Mouse (Mus musculus) CH12.LX (cell line): ENCODE measurements around the gene Csnk2b. TPM values are rescaled to one million over a fixed set of nuclear protein-coding genes. Genes with fewer than 3 reads are reported as not detected.
A peak's percentile ranks its signal among the peaks of the same experiment; 100 is the strongest.

ENCODE experiments used
- DNase-seq: peaks from one replicate; pipeline ENCODE4 v3.0.0-alpha.2; 2013; ENCODE audit errors: extremely low read depth
- H3K27ac ChIP-seq: 2 replicates; pipeline ENCODE4 v1.5.1; 2012; ENCODE audit warnings: low read depth, mild to moderate bottlenecking, control low read depth, moderate library complexity; ENCODE audit not compliant: insufficient read depth
- H3K27me3 ChIP-seq: replicated peaks from 2 replicates; pipeline ENCODE3; 2012; ENCODE audit warnings: inconsistent platforms
- H3K36me3 ChIP-seq, 2 experiments: replicated peaks in 1 of 2; 2 replicates each; pipeline versions ENCODE3 to v1.6.1; 2012; ENCODE audit warnings: inconsistent platforms in 1 of 2, low read length in 1 of 2, mild to moderate bottlenecking in 1 of 2, mixed read lengths in 1 of 2, moderate library complexity in 1 of 2; ENCODE audit not compliant: control insufficient read depth in 1 of 2, insufficient read depth in 1 of 2
- H3K4me1 ChIP-seq, 2 experiments: 2 replicates each; pipeline ENCODE4 v1.6.1; 2012; ENCODE audit warnings: inconsistent platforms in 1 of 2, moderate library complexity in 1 of 2; ENCODE audit not compliant: insufficient read depth in 2 of 2, control insufficient read depth in 1 of 2
- H3K4me2 ChIP-seq: 2 replicates; pipeline ENCODE4 v1.6.1; 2012; ENCODE audit warnings: low read depth, mild to moderate bottlenecking, control low read depth; ENCODE audit not compliant: poor library complexity, insufficient read depth, severe bottlenecking
- H3K4me3 ChIP-seq, 3 experiments: fragments of 150-350 bp in 1 of 3; sonication (generic) in 1 of 3; replicated peaks in 1 of 3; 2 replicates each; pipeline versions ENCODE3 to v1.5.1; 2011 to 2012; ENCODE audit warnings: low read depth in 2 of 3, low read length in 2 of 3, mild to moderate bottlenecking in 2 of 3, moderate library complexity in 2 of 3, control low read depth in 1 of 3, improper control_type of control experiment in 1 of 3, inconsistent platforms in 1 of 3, mixed read lengths in 1 of 3; ENCODE audit not compliant: poor library complexity in 1 of 3
- H3K79me2 ChIP-seq: replicated peaks from 2 replicates; pipeline ENCODE4 v1.6.1; 2012; ENCODE audit warnings: mild to moderate bottlenecking, moderate library complexity; ENCODE audit not compliant: control insufficient read depth, poor library complexity, insufficient read depth, severe bottlenecking; ENCODE audit errors: extremely low read depth
- H3K9ac ChIP-seq: 2 replicates; pipeline ENCODE4 v1.6.1; 2012; ENCODE audit warnings: low read depth, mild to moderate bottlenecking, control low read depth, moderate library complexity; ENCODE audit not compliant: insufficient read depth
- H3K9me3 ChIP-seq: replicated peaks from 2 replicates; pipeline ENCODE3; 2012; ENCODE audit warnings: low read length, inconsistent platforms, mixed read lengths
- BHLHE40 ChIP-seq: IDR thresholded peaks from 2 replicates; pipeline ENCODE4 v1.6.1; 2011; ENCODE audit warnings: mild to moderate bottlenecking, low read depth, low read length, improper control_type of control experiment
- CHD1 ChIP-seq: IDR thresholded peaks from 2 replicates; pipeline ENCODE4 v1.6.1; 2012; ENCODE audit warnings: low read depth, low read length, improper control_type of control experiment, inconsistent platforms
- CTCF ChIP-seq, 2 experiments: IDR thresholded peaks in 1 of 2; conservative IDR thresholded peaks in 1 of 2; 2 replicates each; pipeline ENCODE4 v1.5.1; 2011 to 2012; ENCODE audit warnings: low read depth in 2 of 2, low read length in 2 of 2, improper control_type of control experiment in 1 of 2, inconsistent platforms in 1 of 2, mild to moderate bottlenecking in 1 of 2, moderate library complexity in 1 of 2
- E2F4 ChIP-seq: IDR thresholded peaks from 2 replicates; pipeline ENCODE4 v1.6.1; 2011; ENCODE audit warnings: low read depth, low read length, improper control_type of control experiment; ENCODE audit not compliant: insufficient replicate concordance
- EP300 ChIP-seq: IDR thresholded peaks from 2 replicates; pipeline ENCODE4 v1.6.1; 2011; ENCODE audit warnings: low read length, improper control_type of control experiment
- GABPA ChIP-seq: IDR thresholded peaks from 2 replicates; pipeline ENCODE4 v1.6.1; 2012; ENCODE audit warnings: low read depth, low read length, improper control_type of control experiment, inconsistent platforms; ENCODE audit not compliant: insufficient replicate concordance
- HCFC1 ChIP-seq: IDR thresholded peaks from 2 replicates; pipeline ENCODE4 v1.6.1; 2012; ENCODE audit warnings: low read depth, mild to moderate bottlenecking, inconsistent platforms, low read length, improper control_type of control experiment
- MAX ChIP-seq: IDR thresholded peaks from 2 replicates; pipeline ENCODE4 v1.6.1; 2011; ENCODE audit warnings: low read length, improper control_type of control experiment
- MAZ ChIP-seq: IDR thresholded peaks from 2 replicates; pipeline ENCODE4 v1.6.1; 2012; ENCODE audit warnings: low read depth, mild to moderate bottlenecking, inconsistent platforms, low read length, improper control_type of control experiment, moderate library complexity
- MYC ChIP-seq: IDR thresholded peaks from 2 replicates; pipeline ENCODE4 v1.6.1; 2011; ENCODE audit warnings: low read depth, mild to moderate bottlenecking, improper control_type of control experiment, low read length
- NELFE ChIP-seq: IDR thresholded peaks from 2 replicates; pipeline ENCODE4 v1.6.1; 2011; ENCODE audit warnings: low read depth, low read length, improper control_type of control experiment
- NRF1 ChIP-seq: IDR thresholded peaks from 2 replicates; pipeline ENCODE4 v1.6.1; 2014; ENCODE audit warnings: low read depth, mild to moderate bottlenecking, inconsistent platforms, low read length, improper control_type of control experiment, moderate library complexity
- PAX5 ChIP-seq: IDR thresholded peaks from 2 replicates; pipeline ENCODE4 v1.6.1; 2012; ENCODE audit warnings: low read length, inconsistent platforms, mixed read lengths
- POLR2A ChIP-seq: IDR thresholded peaks from 2 replicates; pipeline ENCODE4 v1.6.1; 2011; ENCODE audit warnings: low read depth, mild to moderate bottlenecking, improper control_type of control experiment, low read length
- RAD21 ChIP-seq: IDR thresholded peaks from 2 replicates; pipeline ENCODE4 v1.6.1; 2011; ENCODE audit warnings: low read depth, mild to moderate bottlenecking, low read length, improper control_type of control experiment, moderate library complexity
- SMC3 ChIP-seq: IDR thresholded peaks from 2 replicates; pipeline ENCODE4 v1.6.1; 2011; ENCODE audit warnings: low read depth, low read length, improper control_type of control experiment
- TBP ChIP-seq: conservative IDR thresholded peaks from 2 replicates; pipeline ENCODE4 v1.6.1; 2011; ENCODE audit warnings: low read depth, low read length, improper control_type of control experiment
- TCF12 ChIP-seq: IDR thresholded peaks from 2 replicates; pipeline ENCODE4 v1.6.1; 2014; ENCODE audit warnings: low read depth, mild to moderate bottlenecking, inconsistent platforms, low read length, improper control_type of control experiment
- UBTF ChIP-seq: IDR thresholded peaks from 2 replicates; pipeline ENCODE4 v1.6.1; 2012; ENCODE audit warnings: low read depth, mild to moderate bottlenecking, inconsistent platforms, low read length, improper control_type of control experiment, moderate library complexity
- ZC3H11A ChIP-seq: IDR thresholded peaks from 2 replicates; pipeline ENCODE4 v1.6.1; 2012; ENCODE audit warnings: low read depth, mild to moderate bottlenecking, inconsistent platforms, low read length, improper control_type of control experiment
- ZMIZ1 ChIP-seq: IDR thresholded peaks from 2 replicates; pipeline ENCODE4 v1.6.1; 2012; ENCODE audit warnings: low read depth, mild to moderate bottlenecking, inconsistent platforms, low read length, improper control_type of control experiment
- ZNF384 ChIP-seq: IDR thresholded peaks from 2 replicates; pipeline ENCODE4 v1.6.1; 2012; ENCODE audit warnings: low read depth, low read length, improper control_type of control experiment, inconsistent platforms
- dilution Hi-C: fragments of 300-500 bp; cut with MboI; formaldehyde crosslinking; loops from 2 replicates; pipeline ENCODE4 v1.14.3; 2020; ENCODE audit warnings: low sequenced_read_pairs; ENCODE audit not compliant: extremely low pct_unique_long_range_greater_than_20kb, extremely low pct_ligation_motif_present
- in situ Hi-C: fragments of 300-500 bp; cut with MboI; formaldehyde crosslinking; loops from 3 replicates; pipeline ENCODE4 v1.14.3; 2019; ENCODE audit warnings: low sequenced_read_pairs, low pct_ligation_motif_present, low pct_unique_long_range_greater_than_20kb, mixed read lengths
- polyA plus RNA-seq: library from polyadenylated mRNA; unstranded; fragments of >175 nt; gene quantifications from 2 replicates; pipeline ENCODE4 v1.2.1, GENCODE M21; 2012; ENCODE audit warnings: low read depth; ENCODE audit not compliant: insufficient read length
- total RNA-seq, 2 experiments: library from RNA; depleted of rRNA; stranded (reverse); fragments of 300-350 nt in 1 of 2; fragments of >200 nt in 1 of 2; gene quantifications; 2 replicates each; pipeline ENCODE4 v1.2.3; 2012 to 2014

The Csnk2b gene
- total and polyA plus RNA-seq, 3 experiments = 89.3 to 348 (median 130) TPM

- Histone ChIP-seq H3K4me2 (no peak within 1 kb of the TSS), H3K27ac (no peak within 1 kb of the TSS), H3K9ac (no peak within 1 kb of the TSS), H3K36me3 (peaks cover 0 to 1% of the 10 kb centered on the region in 2 experiments), H3K9me3 (no peaks in the 10 kb centered on the region), H3K79me2 (no peaks in the 10 kb centered on the region; the same call in 1 of the 2 replicates), H3K4me1 (peaks cover 11 to 20% of the 10 kb centered on the region in 2 experiments), H3K27me3 (peaks cover 17% of the 10 kb centered on the region), H3K4me3 (no peak within 1 kb of the TSS)
- TF ChIP-seq MYC (no peak), HCFC1 (no peak), GABPA (no peak), NRF1 (no peak), EP300 (no peak), SMC3 (no peak), UBTF (no peak), CHD1 (no peak), TBP (no peak), ZMIZ1 (no peak), MAZ (no peak), MAX (no peak), ZC3H11A (no peak), TCF12 (no peak), POLR2A (no peak), NELFE (no peak), CTCF (conservative IDR thresholded peaks at IDR 0.05 in 1 of 2, IDR thresholded peaks at IDR 0.05 in 1 of 2; ENCODE audit: low read depth in 2 of 2, low read length in 2 of 2) (no peak), PAX5 (no peak), RAD21 (no peak), E2F4 (no peak)
- dilution Hi-C loops = no loop called here
- DNase-seq = no peak
- in situ Hi-C loops = no loop called here
Measured at GRCm38 (mm10) chr17:35085208-35085865, 36.5 kb downstream of the Csnk2b start, which contains the start of gene Ly6g6f. Gene Ly6g6f, minus strand, starts transcription at chr17:35085610.

GRCm38 (mm10) chr17:35083929-35084497, 37.8 kb downstream of the Csnk2b start:
- Histone ChIP-seq H3K27me3 (peaks cover 17% of the 10 kb centered on the region), H3K9me3 (no peaks in the 10 kb centered on the region), H3K4me2 (no peak overlapping the region), H3K9ac (no peak overlapping the region), H3K36me3 (no peaks in the 10 kb centered on the region), H3K4me3 (no peak overlapping the region), H3K79me2 (no peaks in the 10 kb centered on the region), H3K4me1 (peaks cover 12 to 22% of the 10 kb centered on the region in 2 experiments), H3K27ac (no peak overlapping the region)
- dilution Hi-C loops = no loop called here
- no peak for DNase-seq
- TF ChIP-seq ZNF384 (peak; percentile 44), BHLHE40 (no peak)
- in situ Hi-C loops = no loop called here
